Mouse (Mus musculus) cerebellum, adult 2 months (tissue): Measurements from ENCODE around the gene Utp3.

ENCODE experiments used
- CTCF ChIP-seq: fragments of 200-500 bp; IDR thresholded peaks from 2 replicates; pipeline ENCODE4 v1.5.1; 2011; ENCODE audit warnings: low read depth, mild to moderate bottlenecking, control low read depth, low read length, moderate library complexity, borderline replicate concordance; ENCODE audit not compliant: insufficient read depth
- POLR2A ChIP-seq: fragments of 200-500 bp; IDR thresholded peaks from 2 replicates; pipeline ENCODE4 v1.6.1; 2011; ENCODE audit warnings: low read length, control low read depth, borderline replicate concordance; ENCODE audit not compliant: insufficient read depth

GRCm38 (mm10) chr5:88581343-88581742, 27.1 kb downstream of the Utp3 start:
- TF ChIP-seq CTCF (no peak), POLR2A (no peak)
